Mouse (Mus musculus) brain, embryonic 14.5 days (tissue): Measurements from ENCODE around the gene Map3k20.

Source experiments
- CTCF ChIP-seq: fragments of 200-500 bp; IDR thresholded peaks from 2 replicates; pipeline ENCODE4 v1.5.1; 2012; ENCODE audit warnings: inconsistent platforms, mild to moderate bottlenecking, moderate library complexity, borderline replicate concordance; ENCODE audit not compliant: insufficient read depth, insufficient read length; ENCODE audit errors: extremely low read depth
- POLR2A ChIP-seq: fragments of 200-500 bp; IDR thresholded peaks from 2 replicates; pipeline ENCODE4 v1.6.1; 2012; ENCODE audit warnings: mild to moderate bottlenecking, inconsistent platforms, borderline replicate concordance; ENCODE audit not compliant: poor library complexity, insufficient read depth, insufficient read length, severe bottlenecking; ENCODE audit errors: extremely low read depth

DNA sequence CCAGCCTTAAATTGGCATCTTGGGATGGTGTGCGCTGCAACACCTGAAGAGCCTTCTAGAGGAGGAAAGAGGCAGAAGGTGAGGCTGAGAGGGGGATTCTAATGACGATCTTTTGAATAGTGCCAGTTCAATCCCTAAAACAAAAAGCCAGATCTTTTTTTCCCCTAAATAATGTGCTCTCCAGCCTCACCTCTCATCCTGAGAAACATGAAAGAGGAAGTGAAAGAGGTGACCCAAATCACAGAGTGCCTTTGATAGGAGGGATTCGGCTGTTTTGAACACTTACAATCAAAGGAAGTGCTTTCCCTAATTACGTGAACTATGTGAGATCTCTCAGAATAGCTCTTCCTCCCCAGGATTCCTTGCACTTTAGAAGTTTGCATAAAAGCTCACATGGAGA is 46.6 kb downstream of the Map3k20 start:
- no peak for TF ChIP-seq CTCF
- TF ChIP-seq POLR2A = no peak
